Mouse (Mus musculus) WW6 (cell line): ENCODE results near the gene Sumo3.

Experiments
- DNase-seq: peaks from one replicate; pipeline ENCODE4 v3.0.0-alpha.2; 2013; ENCODE audit warnings: low read depth, low spot score

Gene Sumo3

GRCm38 (mm10) chr10:77626036-77626435 lies 20.1 kb downstream of the Sumo3 start:
- DNase-seq = no peak

DNA sequence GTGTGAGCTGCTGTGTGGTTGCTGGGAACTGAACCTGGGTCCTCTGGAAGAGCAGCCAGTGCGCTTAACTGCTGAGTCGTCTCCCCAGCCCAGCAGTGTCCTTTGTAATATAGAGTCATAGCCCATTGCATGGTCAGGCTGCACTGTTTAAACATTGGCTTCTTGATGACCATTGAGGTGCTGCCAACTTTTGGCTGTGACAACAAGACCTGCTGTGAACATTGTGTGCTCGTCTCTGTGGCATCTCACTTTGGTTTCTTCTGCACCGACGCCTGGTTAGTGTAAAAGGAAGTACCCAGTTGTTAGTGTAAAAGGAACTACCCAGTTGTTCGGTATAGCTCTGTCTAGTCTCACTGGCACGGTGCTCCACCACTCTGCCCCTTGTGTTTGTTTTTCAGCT lies 20.7 kb downstream of the Sumo3 start:
- DNase-seq = no peak

DNA sequence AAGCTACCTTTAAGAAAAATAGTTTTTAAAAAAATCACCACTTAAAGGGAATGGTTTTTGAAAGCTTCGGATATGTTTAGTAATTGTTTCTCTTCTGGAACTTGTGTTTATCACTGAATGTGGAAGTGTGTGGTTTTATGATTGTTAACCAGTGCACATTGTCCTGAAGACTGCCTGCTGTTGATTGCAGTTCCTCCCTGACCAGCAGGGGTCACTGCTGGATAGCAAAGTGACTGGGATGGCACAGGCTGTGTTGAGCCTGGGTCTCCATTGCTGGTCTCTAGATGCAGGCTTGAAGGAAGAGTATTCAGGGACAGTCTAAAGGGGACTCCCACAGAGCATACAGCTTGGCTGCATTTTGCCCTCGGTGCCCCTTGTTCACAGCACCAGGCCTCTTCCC lies 21.6 kb downstream of the Sumo3 start:
- no peak for DNase-seq

GRCm38 (mm10) chr10:77629163-77629562 lies 23.3 kb downstream of the Sumo3 start:
- DNase-seq = no peak

DNA sequence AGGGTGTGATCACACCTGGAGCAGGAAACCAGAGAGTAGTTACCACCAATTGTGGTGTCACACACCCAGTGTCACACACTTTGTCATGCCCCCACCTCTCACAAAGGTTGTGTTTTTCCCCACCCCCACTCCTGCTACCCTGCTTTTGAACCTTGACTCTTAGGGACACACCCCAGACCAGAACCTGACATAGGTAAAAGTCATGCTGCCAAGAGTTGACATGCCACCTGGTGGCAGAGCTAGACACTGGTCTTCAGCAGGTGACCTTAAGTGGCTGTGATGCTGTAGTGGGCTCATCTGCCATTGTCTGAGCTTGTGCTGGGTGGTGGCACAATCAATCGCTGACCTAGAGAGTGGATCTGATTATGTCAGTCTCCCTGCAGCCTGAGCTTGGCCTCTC lies 24.1 kb downstream of the Sumo3 start:
- DNase-seq = no peak

DNA sequence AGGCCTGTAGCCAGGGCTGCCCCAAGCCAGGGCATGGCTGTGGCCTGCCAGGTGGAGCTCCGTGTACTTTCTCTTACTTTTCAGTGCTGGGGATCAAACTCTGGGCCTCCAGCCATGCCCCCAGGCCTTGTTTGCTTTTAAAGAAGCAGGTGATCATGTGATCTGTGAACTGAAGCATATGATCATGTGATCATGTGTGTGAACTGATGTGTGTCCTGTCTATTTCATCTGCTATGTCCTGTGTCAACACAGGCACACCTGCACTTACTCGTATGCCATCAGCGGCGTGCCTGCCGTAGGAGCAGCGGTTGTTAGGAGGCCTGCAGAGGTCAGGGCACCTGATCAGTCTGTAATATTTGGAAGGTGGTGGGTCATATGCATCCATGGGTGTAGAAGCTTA lies 28.1 kb downstream of the Sumo3 start:
- no peak for DNase-seq

- DNase-seq = no peak
These were observed 28.7 kb downstream of the Sumo3 start for GRCm38 (mm10) chr10:77634452-77635231.

GRCm38 (mm10) chr10:77636234-77636922 lies 30.5 kb downstream of the Sumo3 start:
- DNase-seq = no peak

GRCm38 (mm10) chr10:77638956-77639355 lies 33.1 kb downstream of the Sumo3 start:
- DNase-seq = no peak

DNA sequence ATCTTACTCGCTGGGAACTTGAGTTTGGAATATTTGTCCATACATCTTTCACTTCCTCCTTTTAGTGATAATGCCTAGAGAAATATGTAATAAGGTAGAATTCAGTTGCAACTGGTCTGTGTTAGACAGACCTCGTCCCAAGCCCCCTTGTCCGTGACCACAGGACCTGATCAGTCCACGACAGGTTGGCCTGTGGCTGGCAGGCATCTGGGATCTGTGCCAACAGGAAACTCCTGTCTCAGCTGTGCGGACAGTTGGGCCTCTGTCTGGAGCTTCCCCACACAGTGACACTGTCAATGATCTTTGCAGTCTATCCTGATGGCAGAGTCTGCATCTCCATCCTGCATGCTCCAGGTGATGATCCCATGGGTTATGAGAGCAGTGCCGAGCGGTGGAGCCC lies 37.3 kb downstream of the Sumo3 start:
- no peak for DNase-seq

DNA sequence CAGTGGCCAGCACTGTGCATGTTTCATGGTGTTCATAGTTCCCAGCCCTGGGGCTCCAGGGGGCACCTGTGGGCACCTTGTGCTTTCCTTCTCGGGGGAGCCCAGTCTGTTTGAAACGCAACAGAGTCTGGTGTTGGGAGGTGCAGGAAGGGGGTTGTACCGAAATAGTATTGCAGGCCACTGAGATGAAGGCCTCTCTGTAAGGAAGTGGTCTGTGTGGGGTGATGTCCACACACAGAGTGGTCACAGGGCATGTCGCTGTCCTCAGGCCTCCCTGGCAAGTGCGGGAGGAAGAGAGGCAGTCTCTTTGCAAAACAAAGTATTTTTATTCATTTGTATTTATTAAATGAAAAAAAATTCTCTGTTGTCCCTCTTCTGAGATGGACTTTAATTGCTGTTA lies 39.7 kb downstream of the Sumo3 start:
- no peak for DNase-seq

- DNase-seq = no peak
These were observed 41.6 kb downstream of the Sumo3 start for GRCm38 (mm10) chr10:77647461-77647860.

DNA sequence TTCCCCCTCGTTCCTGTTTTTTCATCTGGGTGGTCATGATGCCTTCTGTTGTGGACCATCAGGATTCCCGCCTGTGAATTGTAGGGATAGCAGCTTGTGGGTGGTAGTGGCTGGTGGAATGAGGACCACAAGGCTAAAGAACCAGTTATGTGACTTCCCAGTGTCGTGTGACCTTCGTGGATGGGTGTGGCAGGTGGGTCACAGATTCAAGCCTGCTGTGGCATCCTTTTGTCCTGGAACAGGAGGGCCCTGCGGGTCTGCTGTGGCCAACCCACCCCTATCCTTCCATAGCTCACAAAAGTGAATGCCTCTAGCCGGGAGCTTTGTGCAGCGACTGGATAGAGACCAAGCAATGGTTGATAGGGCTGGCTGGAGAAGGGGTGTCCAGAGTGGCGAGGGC lies 42.0 kb downstream of the Sumo3 start:
- no peak for DNase-seq

DNA sequence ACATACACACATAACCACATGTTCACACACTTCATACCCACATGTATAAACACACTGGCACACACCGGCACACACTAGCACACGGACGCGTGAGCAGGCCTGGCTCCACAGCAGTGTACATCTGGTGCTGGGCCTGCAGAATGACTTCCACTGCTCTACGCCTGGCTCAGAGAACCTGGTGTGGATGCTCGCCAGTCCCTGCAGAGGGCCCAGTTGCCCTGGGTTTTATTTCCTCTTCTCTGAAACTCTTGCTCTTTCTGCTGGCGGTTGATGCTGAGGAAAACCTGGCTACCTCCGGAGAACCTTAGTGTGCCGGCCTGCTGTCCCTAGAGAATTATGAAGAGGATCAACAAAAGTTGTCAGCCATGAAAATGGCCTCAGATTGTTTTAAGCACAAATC lies 46.1 kb downstream of the Sumo3 start:
- DNase-seq = no peak

DNA sequence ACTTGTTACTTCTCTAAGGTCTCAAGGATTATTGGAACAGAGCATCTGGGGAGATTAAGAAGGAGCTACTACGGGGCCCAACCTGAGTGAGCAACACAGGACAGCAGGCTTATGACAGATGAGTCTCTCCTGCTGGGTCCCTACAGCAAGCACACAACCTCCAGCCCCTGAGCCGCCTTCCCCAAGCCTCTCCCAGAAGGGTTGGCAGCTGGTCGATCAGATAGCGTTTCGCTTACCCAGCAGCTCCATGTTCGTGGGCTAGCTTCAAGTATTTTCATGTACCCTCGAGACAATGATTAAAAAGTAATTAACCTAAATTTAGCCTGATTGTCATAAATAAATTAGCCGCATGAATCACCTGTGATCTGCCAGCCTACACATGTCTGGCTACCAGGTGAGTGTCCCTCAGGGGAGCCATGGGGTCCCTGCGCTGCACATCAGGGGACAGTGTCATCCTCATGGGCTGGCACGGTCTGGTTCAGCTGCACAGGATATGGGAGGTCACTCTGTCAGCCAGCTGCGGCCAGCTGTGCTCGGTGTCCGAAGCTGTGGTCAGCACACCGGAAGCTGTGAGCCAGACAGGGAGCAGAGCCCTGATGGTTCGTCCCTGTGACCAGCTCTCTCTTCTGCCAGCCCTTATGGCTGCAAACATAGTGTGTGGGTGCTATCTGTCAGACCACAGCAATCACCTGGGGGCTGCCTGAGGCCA lies 52.5 kb downstream of the Sumo3 start:
- no peak for DNase-seq

DNA sequence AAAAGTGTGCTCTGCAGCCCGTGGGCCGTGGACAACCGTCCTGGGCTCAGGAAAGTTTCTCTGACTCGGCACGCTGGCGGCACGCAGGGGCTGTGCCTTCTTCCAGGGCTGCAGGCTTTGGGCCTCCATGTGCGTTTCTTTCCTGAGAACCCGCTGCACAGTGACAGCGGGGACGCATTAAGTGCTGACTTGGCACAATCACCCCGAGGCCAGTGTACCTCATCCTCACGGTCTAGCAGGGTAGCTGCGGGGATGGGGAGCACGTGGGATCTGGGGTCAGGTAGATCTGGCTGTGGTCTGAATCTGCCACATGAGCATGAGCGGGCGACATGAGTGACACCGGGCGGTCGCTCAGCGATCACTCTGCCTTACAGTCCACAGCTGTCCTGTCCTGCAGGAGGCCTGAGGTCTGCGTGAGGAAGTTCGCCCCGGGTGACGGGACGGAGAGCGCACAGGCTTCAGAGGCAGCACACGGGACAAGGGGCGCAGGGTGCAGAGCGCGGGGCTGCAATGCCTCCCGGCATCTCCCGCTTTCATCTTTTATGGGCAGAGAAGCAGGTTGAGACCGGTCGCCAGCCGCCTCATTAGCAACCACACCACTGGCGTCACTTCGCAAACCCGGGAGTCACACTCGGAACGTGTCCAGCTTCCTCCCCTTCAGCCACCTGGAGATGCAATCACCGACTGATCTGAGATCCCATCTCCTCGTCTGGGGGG lies 58.2 kb downstream of the Sumo3 start:
- DNase-seq = no peak

GRCm38 (mm10) chr10:77666342-77666741 lies 60.4 kb downstream of the Sumo3 start:
- no peak for DNase-seq

DNA sequence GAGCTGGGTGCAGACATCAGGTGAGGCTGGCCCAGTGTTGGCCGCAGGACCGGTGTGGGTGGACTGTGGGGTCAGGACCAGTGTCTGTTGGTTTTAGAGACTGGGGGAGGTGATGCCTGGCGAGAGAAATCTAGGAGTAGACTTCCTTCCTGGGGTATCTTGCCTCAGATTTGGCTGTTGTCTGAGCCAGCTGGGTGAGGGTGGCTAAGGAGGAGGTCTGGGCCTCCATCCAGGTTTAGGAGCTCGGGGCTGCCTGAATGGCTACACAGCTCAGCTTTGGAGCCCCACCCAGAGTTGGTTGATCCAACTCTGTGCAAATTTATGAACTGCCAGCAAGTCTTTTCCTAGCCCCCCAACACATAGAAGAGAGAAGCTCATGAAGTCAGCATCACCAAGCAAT lies 61.5 kb downstream of the Sumo3 start:
- DNase-seq = no peak
